Mouse (Mus musculus) liver, postnatal 0 days (tissue): ENCODE measurements around the gene Atp2a3.

Experiments
- CTCF ChIP-seq: sonication (generic); IDR thresholded peaks from 2 replicates; pipeline ENCODE4 v1.5.1; 2016; ENCODE audit warnings: antibody characterized with exemption, low read depth
- EP300 ChIP-seq: IDR thresholded peaks from 2 replicates; pipeline ENCODE4 v1.6.1; 2016; ENCODE audit warnings: antibody characterized with exemption, low read depth, mild to moderate bottlenecking

GRCm38 (mm10) chr11:73036077-73036476 lies 75.1 kb downstream of the Atp2a3 start:
- TF ChIP-seq CTCF: no peak
- no peak for TF ChIP-seq EP300
